ENCODE assay signal across 8 mouse cellular contexts in the genomic region with DNA sequence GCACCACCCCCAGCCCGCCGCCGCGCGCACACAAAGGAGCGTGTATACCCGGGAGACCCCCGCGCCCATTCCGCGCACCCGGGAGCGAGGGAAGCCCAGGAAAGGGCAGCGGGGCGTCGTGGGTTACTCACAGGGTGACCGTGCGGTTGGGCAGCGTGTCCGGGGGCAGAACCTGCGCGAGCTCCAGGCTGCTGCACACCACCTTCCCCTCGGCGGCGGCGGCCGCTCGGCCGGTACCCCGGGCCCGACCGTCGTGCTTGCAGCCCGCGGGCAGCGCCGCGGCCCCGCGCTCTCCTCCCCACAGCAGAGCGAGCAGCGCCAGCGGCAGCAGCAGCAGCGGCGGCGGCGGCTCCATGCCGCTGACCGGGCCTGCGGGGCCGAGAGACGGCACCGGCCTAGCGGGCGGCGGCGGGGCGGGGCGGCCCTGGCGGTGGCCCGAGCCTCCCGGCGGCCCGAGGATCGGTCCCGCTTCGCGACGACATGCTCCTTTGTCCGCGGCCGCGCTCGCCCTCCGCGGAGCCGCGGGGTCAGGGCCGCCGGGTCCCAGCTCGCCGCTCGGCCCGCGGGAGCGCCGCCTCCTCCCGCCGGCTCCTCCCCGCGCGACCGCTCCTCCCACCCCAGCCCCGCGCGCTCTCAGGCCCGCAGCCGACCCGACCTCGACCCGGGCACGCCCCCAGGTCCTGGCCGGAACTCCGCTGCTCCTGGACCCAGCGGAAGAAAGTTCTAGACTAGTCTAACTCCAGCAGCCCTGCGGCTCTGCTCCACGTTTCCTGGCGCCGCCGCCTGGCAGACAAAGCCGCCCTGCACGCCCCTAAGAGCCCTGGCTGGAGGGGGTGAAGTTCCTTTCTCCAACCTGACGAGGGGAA. TPM values are rescaled to one million over a fixed set of nuclear protein-coding genes. Genes with fewer than 3 reads are reported as not detected.
DNase-seq lines count a peak whose midpoint lies in the region; ATAC-seq and TF ChIP-seq lines count a peak whose summit lies in the region.

A gene (minus strand): TSS at position 586 of the 866 bp plus-strand sequence.

- peak within 1 kb of the TSS; percentile 99 for H3K9ac ChIP-seq in forebrain, embryonic 11.5 days (ENCODE audit: low read length)
- peak within 1 kb of the TSS; percentile 97 for H3K9ac ChIP-seq in heart, embryonic 14.5 days (ENCODE audit: low read length)
- H3K9ac ChIP-seq in liver, postnatal 0 days (replicated peaks): peak within 1 kb of the TSS; percentile 69
- peak within 1 kb of the TSS; percentile 92 for H3K9ac ChIP-seq in neural tube, embryonic 15.5 days (replicated peaks)

- WGBS in forebrain, embryonic 11.5 days: under 1% methylated on average over 72 of the region's 113 CpGs
- WGBS in heart, embryonic 14.5 days: under 1% methylated on average over 74 of the region's 113 CpGs
- under 1% methylated on average over 66 of the region's 113 CpGs for WGBS in liver, postnatal 0 days (ENCODE audit: insufficient replicate concordance)
- WGBS in neural tube, embryonic 15.5 days: under 1% methylated on average over 93 of the region's 113 CpGs

- peak within 1 kb of the TSS; percentile 87 for H3K4me3 ChIP-seq in E14TG2a.4 (replicated peaks; ENCODE audit: low read length)
- H3K4me3 ChIP-seq in brown adipose tissue, adult 24 weeks (ENCODE audit: insufficient read depth, low read depth, low read length): peak within 1 kb of the TSS; percentile 73
- H3K4me3 ChIP-seq in forebrain, embryonic 11.5 days (ENCODE audit: low read depth, low read length): peak within 1 kb of the TSS; percentile 90
- peak within 1 kb of the TSS; percentile 65 to 97 for H3K4me3 ChIP-seq in heart, embryonic 14.5 days (ENCODE audit: control insufficient read depth in 1 of 2, insufficient read depth in 1 of 2, low read depth in 1 of 2, low read length in 2 of 2)
- H3K4me3 ChIP-seq in liver, postnatal 0 days (ENCODE audit: low read depth, low read length): peak within 1 kb of the TSS; percentile 70
- peak within 1 kb of the TSS; percentile 73 for H3K4me3 ChIP-seq in neural tube, embryonic 15.5 days (replicated peaks)

- TF ChIP-seq EP300 in liver, postnatal 0 days (IDR thresholded peaks at IDR 0.05; ENCODE audit: low read depth): no peak

- TF ChIP-seq CTCF in E14TG2a.4 (conservative IDR thresholded peaks at IDR 0.05; ENCODE audit: low read length): no peak
- no peak for TF ChIP-seq CTCF in liver, postnatal 0 days (IDR thresholded peaks at IDR 0.05; ENCODE audit: low read depth)

- peak; percentile 93 for ATAC-seq in forebrain, embryonic 11.5 days (replicated peaks; ENCODE audit: low FRiP score)
- peak; percentile 86 for ATAC-seq in heart, embryonic 14.5 days (ENCODE audit: insufficient number of reproducible peaks, insufficient read depth, low FRiP score, low read depth)
- ATAC-seq in liver, postnatal 0 days: peak; percentile 94
- ATAC-seq in neural tube, embryonic 15.5 days (ENCODE audit: low FRiP score): peak; percentile 89

- peaks cover 30% of the 10 kb centered on the region for H3K4me1 ChIP-seq in E14TG2a.4 (replicated peaks; ENCODE audit: low read depth, low read length)
- H3K4me1 ChIP-seq in brown adipose tissue, adult 24 weeks (ENCODE audit: control insufficient read depth, insufficient read depth, insufficient read length, low read length): no peaks in the 10 kb centered on the region
- H3K4me1 ChIP-seq in forebrain, embryonic 11.5 days (replicated peaks; ENCODE audit: control insufficient read depth, insufficient read depth, low read length): peaks cover 5% of the 10 kb centered on the region; the same call in 1 of the 2 replicates
- H3K4me1 ChIP-seq in heart, embryonic 14.5 days (ENCODE audit: control insufficient read depth in 2 of 2, insufficient read depth in 2 of 2, low read length in 2 of 2): peaks cover 7 to 29% of the 10 kb centered on the region in 2 experiments
- H3K4me1 ChIP-seq in liver, postnatal 0 days (ENCODE audit: insufficient read depth): peaks cover 6% of the 10 kb centered on the region
- H3K4me1 ChIP-seq in neural tube, embryonic 15.5 days: peaks cover 32% of the 10 kb centered on the region

- H3K27ac ChIP-seq in brown adipose tissue, adult 24 weeks (replicated peaks; ENCODE audit: low read depth, low read length): peak within 1 kb of the TSS; percentile 70
- H3K27ac ChIP-seq in forebrain, embryonic 11.5 days (ENCODE audit: low read depth, low read length): peak within 1 kb of the TSS; percentile 76
- H3K27ac ChIP-seq in heart, embryonic 14.5 days (replicated peaks in 1 of 2; ENCODE audit: control insufficient read depth in 1 of 2, insufficient read depth in 1 of 2, low read depth in 2 of 2, low read length in 2 of 2): peak within 1 kb of the TSS; percentile 60 to 82
- peak within 1 kb of the TSS; percentile 68; the same call in 1 of the 2 replicates for H3K27ac ChIP-seq in liver, postnatal 0 days (ENCODE audit: low read depth)
- H3K27ac ChIP-seq in neural tube, embryonic 15.5 days (replicated peaks): peak within 1 kb of the TSS; percentile 74

- H3K4me2 ChIP-seq in forebrain, embryonic 11.5 days (ENCODE audit: low read depth, low read length, severe bottlenecking): peak within 1 kb of the TSS; percentile 66
- peak within 1 kb of the TSS; percentile 86 for H3K4me2 ChIP-seq in heart, embryonic 14.5 days (ENCODE audit: low read length)
- peak within 1 kb of the TSS; percentile 96 for H3K4me2 ChIP-seq in liver, postnatal 0 days (ENCODE audit: low read depth, low read length)
- H3K4me2 ChIP-seq in neural tube, embryonic 15.5 days: peak within 1 kb of the TSS; percentile 80

- H3K9me3 ChIP-seq in E14TG2a.4 (ENCODE audit: low read length): no peaks in the 10 kb centered on the region
- H3K9me3 ChIP-seq in forebrain, embryonic 11.5 days (ENCODE audit: control insufficient read depth, low read length): no peaks in the 10 kb centered on the region
- no peaks in the 10 kb centered on the region for H3K9me3 ChIP-seq in heart, embryonic 14.5 days (ENCODE audit: control insufficient read depth, low read length)
- no peaks in the 10 kb centered on the region for H3K9me3 ChIP-seq in liver, postnatal 0 days (ENCODE audit: low read length)
- no peaks in the 10 kb centered on the region for H3K9me3 ChIP-seq in neural tube, embryonic 15.5 days (replicated peaks)

- H3K27me3 ChIP-seq in E14TG2a.4 (ENCODE audit: insufficient read depth, low read length): peaks cover 18% of the 10 kb centered on the region
- H3K27me3 ChIP-seq in forebrain, embryonic 11.5 days (ENCODE audit: control insufficient read depth, insufficient read depth, low read length): no peaks in the 10 kb centered on the region
- no peaks in the 10 kb centered on the region for H3K27me3 ChIP-seq in heart, embryonic 14.5 days (ENCODE audit: control insufficient read depth, insufficient read depth, low read length)
- H3K27me3 ChIP-seq in liver, postnatal 0 days (ENCODE audit: insufficient read depth, low read length): peaks cover 9% of the 10 kb centered on the region
- no peaks in the 10 kb centered on the region for H3K27me3 ChIP-seq in neural tube, embryonic 15.5 days (replicated peaks)

- peak; percentile 91 for DNase-seq in forebrain, embryonic 11.5 days (ENCODE audit: low spot score)
- peak; percentile 92 for DNase-seq in kidney, postnatal 14 days
- DNase-seq in liver, postnatal 0 days: peak; percentile 83
- DNase-seq in thymus, postnatal 14 days: peak; percentile 65

- no peaks in the 10 kb centered on the region for H3K36me3 ChIP-seq in E14TG2a.4 (ENCODE audit: insufficient read depth, low read length)
- H3K36me3 ChIP-seq in forebrain, embryonic 11.5 days (ENCODE audit: control insufficient read depth, insufficient read depth, low read length): no peaks in the 10 kb centered on the region
- H3K36me3 ChIP-seq in heart, embryonic 14.5 days (ENCODE audit: control insufficient read depth, insufficient read depth, low read length): no peaks in the 10 kb centered on the region
- no peaks in the 10 kb centered on the region for H3K36me3 ChIP-seq in liver, postnatal 0 days (replicated peaks; ENCODE audit: insufficient read depth, low read length)
- H3K36me3 ChIP-seq in neural tube, embryonic 15.5 days: no peaks in the 10 kb centered on the region

RNA-seq across cellular contexts. Expression of the gene that starts here (rescaled TPM):
- polyA plus RNA-seq in brown adipose tissue, adult 24 weeks (2012; ENCODE audit: insufficient read depth, insufficient read length, missing spikeins): 10.1 and 11.7 TPM in 2 replicates
- polyA plus RNA-seq in forebrain, embryonic 11.5 days (2014; fragmentation: Nextera tagmentation; extraction: Ambion mirVana): 42.9 and 44.7 TPM in 2 replicates
- 21.8 and 23.7 TPM in 2 replicates for polyA plus RNA-seq in heart, embryonic 14.5 days (2014; fragmentation: Nextera tagmentation; extraction: Ambion mirVana)
- 2.3 and 2.7 TPM in 2 replicates for polyA plus RNA-seq in liver, postnatal 0 days (2015; fragmentation: Nextera tagmentation; extraction: Ambion mirVana)
- polyA plus RNA-seq in neural tube, embryonic 15.5 days (2015; fragmentation: Nextera tagmentation; extraction: Ambion mirVana): 12.1 and 13.8 TPM in 2 replicates

Comparison
In these comparisons a context has a peak if more than half of its experiments do, and no peak if none do; other contexts are left out.
1. Peak in every context shown above with its lines: DNase-seq, ATAC-seq, H3K4me3 ChIP-seq and H3K27ac ChIP-seq.